Mouse (Mus musculus): ENCODE results near the gene Yars2. TPM values are rescaled to one million over a fixed set of nuclear protein-coding genes. Genes with fewer than 3 reads are reported as not detected.

The Yars2 gene
- polyA plus RNA-seq, 1 experiment from 2014 or later = 31.1 TPM

Other genes with a start within 250 kb of the Yars2 start
- gene Pkp2, start 89.6 kb upstream of the Yars2 start, polyA plus RNA-seq (2014; fragmentation: Nextera tagmentation; extraction: Ambion mirVana) = 2.0 and 2.4 TPM in 2 replicates
- 98.2 and 113 TPM in 2 replicates for gene Dnm1l, start 56.0 kb downstream of the Yars2 start, polyA plus RNA-seq (2014; fragmentation: Nextera tagmentation; extraction: Ambion mirVana)